Mouse (Mus musculus) bone marrow macrophage, adult 2 months (primary cell): ENCODE data around the gene Aif1l.

Experiments used
- CTCF ChIP-seq: IDR thresholded peaks from 2 replicates; pipeline ENCODE4 v1.5.1; 2012; ENCODE audit warnings: low read depth, mild to moderate bottlenecking, low read length, moderate library complexity
- POLR2A ChIP-seq: IDR thresholded peaks from 2 replicates; pipeline ENCODE4 v1.6.1; 2012; ENCODE audit warnings: mild to moderate bottlenecking, low read depth, low read length, borderline replicate concordance

GRCm38 (mm10) chr2:31957211-31957610 is 7.3 kb downstream of the Aif1l start:
- TF ChIP-seq POLR2A (no peak), CTCF (no peak)
